Mouse (Mus musculus) mesoderm, embryonic 11.5 days (tissue): Measurements from ENCODE around the gene Slc43a3.
A peak's percentile ranks its signal among the peaks of the same experiment; 100 is the strongest.

ENCODE experiments used
- DNase-seq: peaks from one replicate; pipeline ENCODE4 v3.0.0-alpha.2; 2012; ENCODE audit warnings: low read depth, low spot score

Gene Slc43a3

GRCm38 (mm10) chr2:84937491-84938150 is 1.2 kb downstream of the Slc43a3 start:
- no peak for DNase-seq

GRCm38 (mm10) chr2:84938249-84938946 is 2.0 kb downstream of the Slc43a3 start:
- no peak for DNase-seq

DNA sequence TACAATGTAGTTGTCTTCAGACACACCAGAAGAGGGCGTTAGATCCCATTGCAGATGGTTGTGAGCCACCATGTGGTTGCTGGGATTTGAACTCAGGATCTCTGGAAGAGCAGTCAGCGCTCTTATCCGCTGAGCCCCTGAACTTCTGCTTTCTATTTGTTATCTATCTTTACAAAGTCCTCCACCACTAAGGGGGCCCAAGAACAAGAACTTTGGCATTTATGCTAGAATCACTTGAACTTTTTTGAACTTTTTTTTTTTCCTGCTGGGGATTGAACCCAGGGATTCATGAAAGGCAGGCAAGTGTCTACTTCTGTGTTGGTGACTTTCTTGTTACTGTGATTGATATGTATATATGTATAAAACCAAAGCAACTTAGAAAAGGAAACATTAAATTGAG is 2.9 kb downstream of the Slc43a3 start:
- no peak for DNase-seq

- no peak for DNase-seq
Measured at GRCm38 (mm10) chr2:84939711-84940110, 3.3 kb downstream of the Slc43a3 start.

DNA sequence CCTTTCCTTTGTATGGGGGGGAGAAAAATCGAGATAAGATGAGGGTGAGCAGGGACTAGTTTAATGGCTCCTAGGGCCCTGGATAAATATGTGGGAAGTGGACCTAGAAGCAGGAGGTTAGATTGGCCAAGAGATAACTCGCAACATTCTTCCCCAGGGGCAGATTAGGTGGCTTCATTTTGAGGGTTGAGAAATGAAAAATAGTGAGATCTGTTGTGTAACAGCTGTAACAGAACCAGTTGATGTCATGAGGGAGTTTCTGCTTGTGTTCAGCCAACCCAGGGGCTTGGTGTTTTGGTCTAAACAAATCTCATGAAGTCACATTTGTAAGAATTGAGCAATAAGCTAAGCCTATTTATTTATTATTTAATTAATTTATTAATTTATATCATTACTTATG is 5.0 kb downstream of the Slc43a3 start:
- DNase-seq, result no peak

DNA sequence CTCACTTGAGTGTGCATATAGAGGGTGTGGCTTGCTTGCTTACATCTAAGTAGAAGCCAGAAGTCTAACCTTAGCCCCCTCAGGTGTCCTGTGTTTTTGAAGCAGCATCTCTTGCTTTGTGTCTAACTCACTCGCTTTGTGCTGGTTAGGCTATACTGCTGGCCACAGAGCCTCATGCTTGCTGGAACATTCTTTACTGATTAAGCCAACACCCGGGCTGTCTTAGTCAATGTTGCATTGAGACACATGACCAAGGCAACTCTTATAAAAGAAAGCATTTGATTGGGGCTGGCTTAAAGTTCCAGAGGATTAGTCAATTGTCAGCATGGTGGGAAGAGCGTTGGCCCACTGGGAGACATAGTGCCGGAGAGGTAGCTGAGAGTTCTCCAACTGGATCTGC is 5.4 kb downstream of the Slc43a3 start:
- DNase-seq, result no peak

DNA sequence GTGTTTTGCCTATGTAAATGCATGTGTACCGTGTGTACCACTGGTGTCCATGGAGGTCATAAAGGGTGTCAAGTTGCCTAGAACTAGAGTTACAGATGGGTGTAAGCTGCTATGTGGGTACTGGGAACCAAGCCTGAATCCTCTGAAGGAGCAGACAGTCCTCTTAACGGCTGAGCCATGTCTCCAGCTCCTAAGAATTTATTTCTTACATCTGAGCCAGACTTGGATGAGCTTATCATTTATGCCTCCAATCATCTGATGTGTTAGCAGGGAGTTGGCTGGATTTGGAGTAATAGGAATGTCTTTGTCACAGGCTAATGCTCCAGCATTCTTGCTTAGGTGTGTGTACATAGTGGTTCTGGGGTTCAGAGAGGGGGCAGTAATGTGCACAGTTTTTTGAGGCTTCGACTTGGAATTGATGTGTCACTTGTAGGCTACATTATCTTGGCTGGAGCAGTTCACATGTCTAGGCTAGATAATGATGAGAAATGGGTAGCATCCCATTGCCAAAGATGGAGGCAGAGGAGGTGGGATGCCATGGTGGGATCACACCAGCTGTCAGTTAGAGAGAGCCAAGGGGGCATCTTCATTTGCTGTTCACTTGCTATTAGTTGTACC is 10.9 kb downstream of the Slc43a3 start:
- no peak for DNase-seq

DNA sequence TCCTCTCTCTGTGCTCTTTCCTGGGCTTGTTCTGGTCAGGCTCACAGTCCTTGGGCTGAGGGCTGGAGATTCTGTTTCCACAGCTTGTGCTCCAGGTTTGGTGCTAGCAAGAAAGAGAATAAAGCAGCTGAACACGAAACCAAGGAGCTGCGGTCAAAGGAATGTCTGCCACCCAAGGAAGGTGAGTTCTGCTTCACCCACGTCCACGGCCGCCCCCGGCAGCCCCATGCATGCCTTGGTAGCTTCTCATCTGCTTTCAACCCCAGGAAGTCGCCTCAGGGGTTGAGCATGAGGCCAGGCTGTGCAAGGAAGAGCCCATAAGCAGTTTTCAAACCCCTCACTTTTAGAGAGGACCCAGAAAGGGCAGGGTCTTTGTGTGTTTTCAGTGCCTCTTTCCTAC is 11.9 kb downstream of the Slc43a3 start:
- DNase-seq, result no peak

- DNase-seq, result no peak
Measured at GRCm38 (mm10) chr2:84948721-84949120, 12.3 kb downstream of the Slc43a3 start.

DNA sequence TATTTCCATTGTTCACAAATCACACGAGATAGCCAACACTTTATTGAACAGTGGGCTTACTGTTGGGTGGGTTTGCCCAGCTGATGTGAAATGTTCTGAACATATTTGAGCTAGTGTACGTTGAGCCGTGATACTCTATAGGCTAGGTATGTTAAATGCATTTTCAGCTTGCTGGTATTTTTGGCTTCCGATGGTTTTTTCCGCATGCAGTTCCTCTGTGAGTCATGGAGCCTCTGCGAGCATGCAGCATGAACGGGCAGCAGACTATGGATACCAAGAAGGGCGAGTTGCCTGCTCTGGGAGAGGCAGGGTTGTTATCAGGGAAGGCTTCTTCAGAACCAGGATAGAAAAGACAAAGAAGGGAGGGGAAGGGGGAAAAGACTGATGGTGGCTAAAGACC is 14.6 kb downstream of the Slc43a3 start:
- no peak for DNase-seq

DNA sequence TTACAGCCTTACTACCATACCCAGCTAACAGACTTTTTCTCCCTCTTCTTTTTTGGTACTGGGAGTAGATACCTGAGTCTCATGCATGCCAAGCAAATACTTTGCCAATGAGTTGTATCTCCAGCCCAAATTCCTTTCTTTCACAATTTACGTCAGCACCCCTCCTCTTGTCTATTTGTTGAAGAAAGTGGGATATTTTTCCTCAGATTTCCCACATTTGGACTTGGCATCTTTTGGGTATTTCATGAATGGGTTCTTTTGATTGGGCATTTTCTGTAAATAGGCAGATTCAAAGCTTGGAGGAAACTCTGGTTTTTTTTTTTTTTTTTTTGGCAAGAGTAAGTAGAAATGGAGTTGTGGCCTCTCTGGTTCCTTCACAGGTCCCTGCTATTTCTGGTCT is 15.9 kb downstream of the Slc43a3 start:
- DNase-seq, result no peak

GRCm38 (mm10) chr2:84952693-84953092 is 16.3 kb downstream of the Slc43a3 start:
- DNase-seq, result no peak

DNA sequence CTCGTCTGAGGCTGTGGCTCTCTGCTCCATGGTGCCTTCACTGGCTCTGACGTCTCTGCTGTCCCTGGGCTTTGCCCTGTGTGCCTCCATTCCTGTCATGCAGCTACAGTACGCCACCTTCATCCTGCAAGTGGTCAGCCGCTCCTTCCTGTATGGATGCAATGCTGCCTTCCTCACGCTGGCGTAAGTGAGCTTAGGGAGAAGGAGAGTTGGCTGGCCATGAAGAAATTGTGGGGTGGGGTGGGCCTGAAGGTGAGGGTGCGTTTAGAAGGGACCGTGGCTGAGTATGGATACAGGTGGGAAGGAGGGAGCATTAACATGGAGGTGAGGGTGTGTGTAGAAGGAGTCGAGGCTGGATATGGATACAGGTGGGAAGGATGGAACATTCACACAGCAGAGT is 19.1 kb downstream of the Slc43a3 start:
- no peak for DNase-seq

DNA sequence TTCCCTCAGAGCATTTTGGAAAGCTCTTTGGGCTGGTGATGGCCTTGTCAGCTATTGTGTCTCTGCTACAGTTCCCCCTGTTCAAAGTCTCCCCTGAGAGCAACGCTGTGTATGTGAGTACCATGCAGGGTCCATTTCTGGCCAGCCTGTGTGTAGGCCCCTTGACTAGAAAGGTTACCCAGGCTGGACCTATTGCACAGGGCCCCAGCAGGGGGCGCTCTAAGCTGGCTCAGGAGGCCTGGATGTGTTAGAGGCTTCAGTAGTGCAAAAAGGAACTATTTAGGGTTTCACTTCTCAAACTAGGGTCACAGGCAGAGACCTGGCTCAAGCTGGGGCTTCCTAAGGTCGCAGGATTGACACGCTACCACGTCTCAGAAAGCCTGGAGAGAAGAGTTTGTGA is 19.9 kb downstream of the Slc43a3 start:
- DNase-seq, result peak; percentile 65

GRCm38 (mm10) chr2:84958588-84959264 is 22.3 kb downstream of the Slc43a3 start:
- DNase-seq, result no peak

DNA sequence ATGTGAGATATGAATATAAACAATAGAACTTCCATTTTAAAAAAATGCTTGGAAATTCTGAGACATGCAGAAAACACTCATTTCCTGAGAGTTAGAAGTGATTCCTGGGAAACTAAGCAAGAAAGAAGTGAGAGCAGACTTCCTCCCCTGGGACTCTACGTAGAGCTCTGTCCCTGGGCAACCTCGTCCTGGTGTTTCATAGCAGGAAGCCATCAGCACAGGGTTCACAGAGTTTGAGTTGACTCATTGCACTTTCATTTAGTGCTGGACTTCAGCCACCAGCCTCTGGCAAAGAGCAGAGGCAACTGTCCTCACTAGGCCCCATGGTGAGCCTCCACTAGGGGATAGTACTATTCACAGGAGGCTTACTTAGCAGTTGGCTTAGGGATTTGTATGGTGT is 24.9 kb downstream of the Slc43a3 start:
- no peak for DNase-seq

- no peak for DNase-seq
Measured at GRCm38 (mm10) chr2:84961901-84962300, 25.5 kb downstream of the Slc43a3 start.

- no peak for DNase-seq
Measured at GRCm38 (mm10) chr2:84962906-84963507, 26.6 kb downstream of the Slc43a3 start.

GRCm38 (mm10) chr2:84964111-84964801 is 27.9 kb downstream of the Slc43a3 start:
- no peak for DNase-seq

GRCm38 (mm10) chr2:84967318-84967991 is 31.1 kb downstream of the Slc43a3 start:
- DNase-seq, result no peak

- DNase-seq, result no peak
Measured at GRCm38 (mm10) chr2:84975580-84975979, 39.2 kb downstream of the Slc43a3 start.
